ENCODE assay signal across 10 mouse cellular contexts in genomic region chr16:23550981-23551582, GRCm38 (mm10). TPM values are rescaled to one million over a fixed set of nuclear protein-coding genes. Genes with fewer than 3 reads are reported as not detected.
DNase-seq lines count a peak whose midpoint lies in the region; ATAC-seq lines count a peak whose summit lies in the region.
"Had no signal": no experiment of that assay in that cellular context is flagged by ENCODE, and none has a peak within 500 bp of the region (broad histone marks: within the 10 kb centered on the region; RNA-seq: fewer than 3 reads in every experiment).

No protein-coding gene starts in this region.

- no peak overlapping the region for H3K4me3 ChIP-seq in forebrain, embryonic 14.5 days (ENCODE audit: low read depth, low read length)
- no peak overlapping the region for H3K4me3 ChIP-seq in forebrain, embryonic 11.5 days (ENCODE audit: low read depth, low read length)
- no peak overlapping the region for H3K4me3 ChIP-seq in midbrain, embryonic 11.5 days (ENCODE audit: low read depth, low read length)
- H3K4me3 ChIP-seq in midbrain, embryonic 10.5 days = no peak overlapping the region
- no peak overlapping the region for H3K4me3 ChIP-seq in midbrain, embryonic 13.5 days (replicated peaks)
- H3K4me3 ChIP-seq: erythroblast, embryonic 14.5 days; liver, embryonic 12.5 days had no signal

- whole genome bisulfite sequencing in forebrain, embryonic 14.5 days = 83% methylated on average over 18 of the region's 18 CpGs
- WGBS in forebrain, embryonic 11.5 days = 90% methylated on average over 18 of the region's 18 CpGs
- 94% methylated on average over 18 of the region's 18 CpGs for WGBS in midbrain, embryonic 11.5 days
- 90% methylated on average over 18 of the region's 18 CpGs for WGBS in midbrain, embryonic 10.5 days
- WGBS in midbrain, embryonic 13.5 days = 82% methylated on average over 18 of the region's 18 CpGs

- no peaks in the 10 kb centered on the region for H3K36me3 ChIP-seq in forebrain, embryonic 14.5 days (ENCODE audit: control insufficient read depth, insufficient read depth, low read length)
- no peaks in the 10 kb centered on the region for H3K36me3 ChIP-seq in forebrain, embryonic 11.5 days (ENCODE audit: control insufficient read depth, insufficient read depth, low read length)
- H3K36me3 ChIP-seq in midbrain, embryonic 11.5 days (ENCODE audit: control insufficient read depth, insufficient read depth, low read length) = no peaks in the 10 kb centered on the region
- H3K36me3 ChIP-seq in midbrain, embryonic 10.5 days = no peaks in the 10 kb centered on the region
- no peaks in the 10 kb centered on the region for H3K36me3 ChIP-seq in midbrain, embryonic 13.5 days
- H3K36me3 ChIP-seq: liver, embryonic 12.5 days had no signal

- H3K27ac ChIP-seq in forebrain, embryonic 14.5 days (ENCODE audit: low read depth, low read length) = no peak overlapping the region
- H3K27ac ChIP-seq in forebrain, embryonic 11.5 days (ENCODE audit: low read depth, low read length) = no peak overlapping the region
- no peak overlapping the region for H3K27ac ChIP-seq in midbrain, embryonic 11.5 days (ENCODE audit: low read depth, low read length)
- H3K27ac ChIP-seq in midbrain, embryonic 10.5 days (replicated peaks) = no peak overlapping the region
- H3K27ac ChIP-seq in midbrain, embryonic 13.5 days = no peak overlapping the region
- H3K27ac ChIP-seq: liver, embryonic 12.5 days had no signal

- no peak overlapping the region for H3K9ac ChIP-seq in forebrain, embryonic 14.5 days (ENCODE audit: low read length)
- no peak overlapping the region for H3K9ac ChIP-seq in forebrain, embryonic 11.5 days (ENCODE audit: low read length)
- H3K9ac ChIP-seq in midbrain, embryonic 11.5 days (ENCODE audit: low read length) = no peak overlapping the region
- H3K9ac ChIP-seq in midbrain, embryonic 13.5 days (replicated peaks) = no peak overlapping the region
- H3K9ac ChIP-seq: liver, embryonic 12.5 days had no signal

- H3K9me3 ChIP-seq in forebrain, embryonic 14.5 days (replicated peaks; ENCODE audit: control insufficient read depth, low read length) = no peaks in the 10 kb centered on the region
- no peaks in the 10 kb centered on the region for H3K9me3 ChIP-seq in forebrain, embryonic 11.5 days (ENCODE audit: control insufficient read depth, low read length)
- no peaks in the 10 kb centered on the region for H3K9me3 ChIP-seq in midbrain, embryonic 11.5 days (ENCODE audit: control insufficient read depth, low read length)
- no peaks in the 10 kb centered on the region for H3K9me3 ChIP-seq in midbrain, embryonic 10.5 days (replicated peaks)
- H3K9me3 ChIP-seq in midbrain, embryonic 13.5 days = no peaks in the 10 kb centered on the region
- H3K9me3 ChIP-seq: liver, embryonic 12.5 days had no signal

- no peak overlapping the region for H3K4me2 ChIP-seq in forebrain, embryonic 14.5 days (ENCODE audit: low read length)
- no peak overlapping the region for H3K4me2 ChIP-seq in forebrain, embryonic 11.5 days (ENCODE audit: low read depth, low read length, severe bottlenecking)
- H3K4me2 ChIP-seq in midbrain, embryonic 11.5 days = no peak overlapping the region
- H3K4me2 ChIP-seq in midbrain, embryonic 13.5 days (replicated peaks) = no peak overlapping the region
- H3K4me2 ChIP-seq: liver, embryonic 12.5 days had no signal

- peak; percentile 74 for ATAC-seq in forebrain, embryonic 14.5 days
- ATAC-seq in forebrain, embryonic 11.5 days (replicated peaks; ENCODE audit: low FRiP score) = no peak
- ATAC-seq in midbrain, embryonic 11.5 days (ENCODE audit: low FRiP score) = 0 out of 2 replicates have a peak, but pooled peaks have one; percentile 23
- peak; percentile 59 for ATAC-seq in midbrain, embryonic 13.5 days
- ATAC-seq: liver, embryonic 12.5 days had no signal

- DNase-seq in forebrain, embryonic 14.5 days (ENCODE audit: low spot score) = peak; percentile 58
- DNase-seq in forebrain, embryonic 11.5 days (ENCODE audit: low spot score) = no peak
- no peak for DNase-seq in midbrain, embryonic 11.5 days (ENCODE audit: low spot score, missing footprints)
- no peak for DNase-seq in midbrain, embryonic 10.5 days (ENCODE audit: low spot score)
- no peak for DNase-seq in spleen, postnatal 36 days (ENCODE audit: low spot score in 2 of 2)
- DNase-seq in kidney, postnatal 14 days = no peak
- DNase-seq in adrenal gland, adult 18-20 months (ENCODE audit: low spot score in 2 of 2) = no peak

- no peaks in the 10 kb centered on the region for H3K4me1 ChIP-seq in forebrain, embryonic 14.5 days (ENCODE audit: control insufficient read depth, insufficient read depth, low read length)
- H3K4me1 ChIP-seq in forebrain, embryonic 11.5 days (replicated peaks; ENCODE audit: control insufficient read depth, insufficient read depth, low read length) = no peaks in the 10 kb centered on the region
- no peaks in the 10 kb centered on the region for H3K4me1 ChIP-seq in midbrain, embryonic 11.5 days (ENCODE audit: control insufficient read depth, insufficient read depth, low read length)
- no peaks in the 10 kb centered on the region for H3K4me1 ChIP-seq in midbrain, embryonic 10.5 days
- 0 out of 2 replicates have a peak, but pooled peaks cover 3% of the 10 kb centered on the region for H3K4me1 ChIP-seq in midbrain, embryonic 13.5 days (replicated peaks)
- H3K4me1 ChIP-seq: liver, embryonic 12.5 days had no signal

- H3K27me3 ChIP-seq in forebrain, embryonic 14.5 days (replicated peaks; ENCODE audit: control insufficient read depth, insufficient read depth, low read length) = no peaks in the 10 kb centered on the region
- no peaks in the 10 kb centered on the region for H3K27me3 ChIP-seq in forebrain, embryonic 11.5 days (ENCODE audit: control insufficient read depth, insufficient read depth, low read length)
- no peaks in the 10 kb centered on the region for H3K27me3 ChIP-seq in midbrain, embryonic 11.5 days (ENCODE audit: control insufficient read depth, insufficient read depth, low read length)
- H3K27me3 ChIP-seq in midbrain, embryonic 10.5 days (ENCODE audit: low read depth, poor library complexity, severe bottlenecking) = no peaks in the 10 kb centered on the region
- H3K27me3 ChIP-seq in midbrain, embryonic 13.5 days = no peaks in the 10 kb centered on the region
- H3K27me3 ChIP-seq: liver, embryonic 12.5 days had no signal

RNA-seq across cellular contexts. Expression of gene Masp1, which starts 30.5 kb away (rescaled TPM):
- 44.6 and 47.4 TPM in 2 replicates for polyA plus RNA-seq in forebrain, embryonic 14.5 days (2014; fragmentation: Nextera tagmentation; extraction: Ambion mirVana)
- 19.5 and 22.7 TPM in 2 replicates for polyA plus RNA-seq in forebrain, embryonic 11.5 days (2014; fragmentation: Nextera tagmentation; extraction: Ambion mirVana)
- 19.0 and 20.1 TPM in 2 replicates for polyA plus RNA-seq in midbrain, embryonic 11.5 days (2014; fragmentation: Nextera tagmentation; extraction: Ambion mirVana)
- polyA plus RNA-seq in midbrain, embryonic 10.5 days (2016; fragmentation: Nextera tagmentation; extraction: Ambion mirVana) = 6.4 and 15.8 TPM in 2 replicates
- polyA plus RNA-seq in midbrain, embryonic 13.5 days (2015; fragmentation: Nextera tagmentation; extraction: Ambion mirVana) = 37.5 and 44.7 TPM in 2 replicates
- total RNA-seq in adrenal gland, adult 18-20 months (2021) = 100 to 1,000 TPM in 1 of 2 experiments, 1 to 10 TPM in 1; 3.3 to 158 TPM
- polyA plus RNA-seq: erythroblast, embryonic 14.5 days had no signal

RNA-seq across cellular contexts. Expression of gene Rtp4, which starts 31.0 kb away (rescaled TPM):
- 3.1 and 4.0 TPM in 2 replicates for polyA plus RNA-seq in forebrain, embryonic 14.5 days (2014; fragmentation: Nextera tagmentation; extraction: Ambion mirVana)
- 1.7 and 2.2 TPM in 2 replicates for polyA plus RNA-seq in forebrain, embryonic 11.5 days (2014; fragmentation: Nextera tagmentation; extraction: Ambion mirVana)
- polyA plus RNA-seq in midbrain, embryonic 11.5 days (2014; fragmentation: Nextera tagmentation; extraction: Ambion mirVana) = 2.2 and 2.6 TPM in 2 replicates
- polyA plus RNA-seq in midbrain, embryonic 10.5 days (2016; fragmentation: Nextera tagmentation; extraction: Ambion mirVana) = 0.69 and 1.7 TPM in 2 replicates
- polyA plus RNA-seq in midbrain, embryonic 13.5 days (2015; fragmentation: Nextera tagmentation; extraction: Ambion mirVana) = 2.0 and 3.4 TPM in 2 replicates
- 10 to 100 TPM in 1 of 2 experiments, 1 to 10 TPM in 1; 9.3 to 10.8 TPM for total RNA-seq in adrenal gland, adult 18-20 months (2021)
